Mouse (Mus musculus) liver, embryonic 14.5 days (tissue): ENCODE measurements around the gene Smoc1. TPM values are rescaled to one million over a fixed set of nuclear protein-coding genes. Genes with fewer than 3 reads are reported as not detected.

Experiments
- ATAC-seq: fragments of 200-750 bp; cut with Nextera tagmentation; 2 replicates; pipeline ENCODE4 v1.8.0; 2017; ENCODE audit warnings: moderate number of reproducible peaks, mild to moderate bottlenecking, moderate library complexity; ENCODE audit not compliant: insufficient read depth
- DNase-seq, 3 experiments: peaks; one replicate each; pipeline ENCODE4 v3.0.0-alpha.2; 2012 to 2013; ENCODE audit warnings: low read depth in 3 of 3, low spot score in 3 of 3
- H3K27ac ChIP-seq: fragments of 300-500 bp; sonication (generic); 2 replicates; pipeline ENCODE4 v1.5.1; 2014; ENCODE audit warnings: moderate library complexity, mild to moderate bottlenecking, control low read depth, inconsistent platforms
- H3K27me3 ChIP-seq: fragments of 300-500 bp; sonication (generic); 2 replicates; pipeline ENCODE4 v1.6.1; 2014; ENCODE audit warnings: mild to moderate bottlenecking, low read length, moderate library complexity; ENCODE audit not compliant: control insufficient read depth, insufficient read depth
- H3K36me3 ChIP-seq: fragments of 300-500 bp; sonication (generic); replicated peaks from 2 replicates; pipeline ENCODE4 v1.6.1; 2014; ENCODE audit warnings: low read depth; ENCODE audit not compliant: control insufficient read depth, insufficient read depth
- H3K4me1 ChIP-seq, 2 experiments: fragments of 200-500 bp in 1 of 2; fragments of 300-500 bp in 1 of 2; sonication (generic) in 1 of 2; replicated peaks; 2 replicates each; pipeline ENCODE4 v1.6.1; 2012 to 2014; ENCODE audit warnings: antibody characterized with exemption in 1 of 2, inconsistent platforms in 1 of 2, low read length in 1 of 2; ENCODE audit not compliant: control insufficient read depth in 2 of 2, insufficient read depth in 2 of 2
- H3K4me2 ChIP-seq: fragments of 300-500 bp; sonication (generic); 2 replicates; pipeline ENCODE4 v1.6.1; 2014; ENCODE audit warnings: low read depth, mild to moderate bottlenecking, control low read depth, moderate library complexity
- H3K4me3 ChIP-seq, 2 experiments: fragments of 200-500 bp in 1 of 2; fragments of 300-500 bp in 1 of 2; sonication (generic) in 1 of 2; 2 replicates each; pipeline ENCODE4 v1.5.1; 2012 to 2014; ENCODE audit warnings: low read depth in 2 of 2, low read length in 2 of 2, mild to moderate bottlenecking in 2 of 2, control low read depth in 1 of 2, inconsistent platforms in 1 of 2, moderate library complexity in 1 of 2; ENCODE audit not compliant: insufficient read depth in 1 of 2
- H3K9ac ChIP-seq: fragments of 300-500 bp; sonication (generic); replicated peaks from 2 replicates; pipeline ENCODE4 v1.6.1; 2014; ENCODE audit warnings: mild to moderate bottlenecking, control low read depth, moderate library complexity
- H3K9me3 ChIP-seq: fragments of 300-500 bp; sonication (generic); 2 replicates; pipeline ENCODE4 v1.6.1; 2016; ENCODE audit warnings: low read length, mixed read lengths; ENCODE audit not compliant: control insufficient read depth
- CTCF ChIP-seq: IDR thresholded peaks from 2 replicates; pipeline ENCODE4 v1.5.1; 2016; ENCODE audit warnings: antibody characterized with exemption, low read depth, control low read depth
- EP300 ChIP-seq: IDR thresholded peaks from 2 replicates; pipeline ENCODE4 v1.6.1; 2016; ENCODE audit warnings: antibody characterized with exemption, low read depth
- WGBS: fragments of 180-500 bp; shearing (Covaris S2); extraction: QIAGEN DNeasy Blood & Tissue Kit; methylation state at CpG from one replicate; pipeline ENCODE4 v1.1.7; 2014; ENCODE audit not compliant: insufficient replicate concordance; 5-methylcytosine and 5-hydroxymethylcytosine counted together
- polyA plus RNA-seq, 2 experiments: library from polyadenylated mRNA; depleted of rRNA in 1 of 2; stranded (reverse) in 1 of 2; unstranded in 1 of 2; fragments of >200 nt; fragmentation: Nextera tagmentation in 1 of 2; extraction: Ambion mirVana in 1 of 2; gene quantifications; 2 replicates each; pipeline versions ENCODE4 v1.2.1 to v1.2.3; 2012 to 2014

Gene Smoc1
- polyA plus RNA-seq, 2 experiments: 4.6 to 6.9 TPM

DNA sequence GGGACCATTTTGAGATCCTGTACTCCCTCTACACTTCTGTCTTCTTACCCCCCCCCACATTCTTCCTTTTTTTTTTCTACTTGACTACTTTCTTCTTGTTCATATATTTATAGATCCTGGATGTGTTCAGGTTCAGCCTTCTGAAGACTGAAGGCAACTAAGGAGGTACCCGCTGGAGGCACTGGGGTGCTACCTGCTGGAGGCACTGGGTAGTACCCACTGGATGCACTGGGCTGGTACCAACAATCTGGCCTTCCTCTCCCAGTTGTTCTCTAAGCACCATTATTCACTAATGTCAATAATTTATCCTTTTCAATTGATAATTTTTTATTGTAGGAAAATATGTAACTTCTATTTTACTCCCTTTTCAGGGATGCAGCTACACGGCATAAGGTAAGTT lies 14.6 kb upstream of the Smoc1 start:
- H3K9me3 ChIP-seq: no peaks in the 10 kb centered on the region
- WGBS: 62% methylated on average over 2 of the region's 2 CpGs
- no peak overlapping the region for H3K9ac ChIP-seq
- no peak for DNase-seq
- H3K4me3 ChIP-seq: no peak overlapping the region
- H3K27ac ChIP-seq: no peak overlapping the region
- H3K4me2 ChIP-seq: no peak overlapping the region
- no peak for TF ChIP-seq CTCF
- no peak for TF ChIP-seq EP300
- no peaks in the 10 kb centered on the region for H3K36me3 ChIP-seq
- H3K4me1 ChIP-seq: no peaks in the 10 kb centered on the region
- H3K27me3 ChIP-seq: no peaks in the 10 kb centered on the region
- no peak for ATAC-seq

DNA sequence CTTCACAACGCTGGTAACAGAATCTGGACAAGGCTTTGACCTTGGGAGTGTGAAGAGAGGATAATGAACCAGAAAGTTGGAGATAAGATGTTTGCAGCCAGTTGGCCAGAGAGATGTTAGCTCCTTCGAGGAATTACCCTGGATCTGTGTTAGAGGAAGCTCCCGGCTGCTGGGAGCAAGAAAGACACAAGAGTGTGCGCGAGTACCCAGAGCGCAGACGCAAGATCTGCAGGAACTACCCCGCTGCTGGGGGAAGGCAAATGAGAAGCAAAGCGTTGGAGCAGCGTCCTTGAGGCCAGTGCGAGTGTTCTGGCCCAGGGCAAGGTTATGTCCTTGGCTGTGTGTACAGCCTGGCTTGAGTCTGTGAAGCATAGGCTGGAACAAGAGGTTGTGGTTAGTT lies 13.1 kb upstream of the Smoc1 start:
- TF ChIP-seq EP300 (no peak), CTCF (no peak)
- no peaks in the 10 kb centered on the region for H3K4me1 ChIP-seq
- WGBS: 61% methylated on average over 11 of the region's 11 CpGs
- no peaks in the 10 kb centered on the region for H3K36me3 ChIP-seq
- H3K4me3 ChIP-seq: no peak overlapping the region
- H3K27ac ChIP-seq: no peak overlapping the region
- no peak overlapping the region for H3K9ac ChIP-seq
- DNase-seq: no peak
- ATAC-seq: no peak
- H3K9me3 ChIP-seq: no peaks in the 10 kb centered on the region
- H3K4me2 ChIP-seq: no peak overlapping the region
- no peaks in the 10 kb centered on the region for H3K27me3 ChIP-seq

- no peak for DNase-seq
- no peak for ATAC-seq
- WGBS: 71% methylated on average over 12 of the region's 12 CpGs
Observed at GRCm38 (mm10) chr12:81017624-81018023, 9.0 kb upstream of the Smoc1 start.

GRCm38 (mm10) chr12:81018516-81019279 lies 7.9 kb upstream of the Smoc1 start:
- Histone ChIP-seq H3K36me3 (no peaks in the 10 kb centered on the region), H3K9ac (no peak overlapping the region), H3K4me1 (no peaks in the 10 kb centered on the region), H3K9me3 (no peaks in the 10 kb centered on the region), H3K27ac (no peak overlapping the region), H3K4me3 (no peak overlapping the region), H3K4me2 (peak overlapping the region; percentile 2; the same call in 1 of the 2 replicates), H3K27me3 (no peaks in the 10 kb centered on the region)
- ATAC-seq (no peak), DNase-seq (no peak)
- 66% methylated on average over 20 of the region's 20 CpGs for WGBS
- TF ChIP-seq CTCF (no peak), EP300 (no peak)

More at GRCm38 (mm10) chr12:81017624-81018023, 9.0 kb upstream of the Smoc1 start:
- no peak overlapping the region for H3K9ac ChIP-seq
- no peaks in the 10 kb centered on the region for H3K36me3 ChIP-seq
- H3K4me2 ChIP-seq: no peak overlapping the region
- TF ChIP-seq CTCF: no peak
- no peak for TF ChIP-seq EP300
- no peaks in the 10 kb centered on the region for H3K27me3 ChIP-seq
- H3K4me1 ChIP-seq: no peaks in the 10 kb centered on the region
- H3K4me3 ChIP-seq: no peak overlapping the region
- H3K9me3 ChIP-seq: no peaks in the 10 kb centered on the region
- no peak overlapping the region for H3K27ac ChIP-seq

- Histone ChIP-seq H3K9ac (no peak overlapping the region), H3K9me3 (no peaks in the 10 kb centered on the region), H3K4me2 (no peak overlapping the region), H3K4me1 (no peaks in the 10 kb centered on the region), H3K36me3 (no peaks in the 10 kb centered on the region), H3K27ac (no peak overlapping the region), H3K27me3 (no peaks in the 10 kb centered on the region), H3K4me3 (no peak overlapping the region)
- WGBS: 65% methylated on average over 7 of the region's 7 CpGs
- no peak for DNase-seq
- TF ChIP-seq EP300 (no peak), CTCF (no peak)
- ATAC-seq: no peak
Observed at GRCm38 (mm10) chr12:81019280-81019935, 7.2 kb upstream of the Smoc1 start.
